Mouse (Mus musculus): ENCODE results near the gene Olfr1377.

GRCm38 (mm10) chr11:50966230-50966629, 15.5 kb upstream of the Olfr1377 start, which contains the start of gene Olfr1378:
- TF ChIP-seq CTCF (conservative IDR thresholded peaks at IDR 0.05; ENCODE audit: low read length): no peak
- TF ChIP-seq NANOG (IDR thresholded peaks at IDR 0.05; ENCODE audit: borderline replicate concordance, low read length): no peak
- TF ChIP-seq POU5F1 (IDR thresholded peaks at IDR 0.05; ENCODE audit: borderline replicate concordance, low read length): no peak
